Mouse (Mus musculus) macrophage (primary cell): ENCODE results near the gene Cabp2. TPM values are rescaled to one million over a fixed set of nuclear protein-coding genes. Genes with fewer than 3 reads are reported as not detected.

Source experiments
- H3K27ac ChIP-seq: fragments of 350-480 bp; formaldehyde crosslinking; 2 replicates; pipeline ENCODE4 v1.9.0; 2021
- H3K36me3 ChIP-seq: fragments of 350-480 bp; formaldehyde crosslinking; 2 replicates; pipeline ENCODE4 v1.9.0; 2021; ENCODE audit errors: inconsistent target
- H3K4me3 ChIP-seq: fragments of 350-480 bp; formaldehyde crosslinking; 2 replicates; pipeline ENCODE4 v1.9.0; 2021; ENCODE audit errors: inconsistent target
- H3K79me2 ChIP-seq: fragments of 350-480 bp; formaldehyde crosslinking; 2 replicates; pipeline ENCODE4 v1.9.0; 2021; ENCODE audit errors: inconsistent target
- WGBS: methylation state at CpG from one replicate; pipeline ENCODE4 v1.1.7; 2026; ENCODE audit warnings: inconsistent platforms; ENCODE audit not compliant: missing documents; 5-methylcytosine and 5-hydroxymethylcytosine counted together
- polyA plus RNA-seq: library from polyadenylated mRNA; stranded (reverse); fragments of 250-400 nt; gene quantifications from 3 replicates; pipeline ENCODE4 v1.2.4, GENCODE M21; 2018; ENCODE audit warnings: inconsistent platforms

Cabp2 gene
- polyA plus RNA-seq, 1 experiment from 2014 or later: not detected

- Histone ChIP-seq H3K27ac (no peak overlapping the region), H3K36me3 (no peaks in the 10 kb centered on the region), H3K79me2 (no peaks in the 10 kb centered on the region), H3K4me3 (no peak overlapping the region)
- WGBS: 95% methylated on average over 11 of the region's 11 CpGs
These were observed 1.0 kb downstream of the Cabp2 start for GRCm38 (mm10) chr19:4082219-4082965.

GRCm38 (mm10) chr19:4083316-4083715 lies 1.9 kb downstream of the Cabp2 start:
- H3K27ac ChIP-seq: no peak overlapping the region
- no peaks in the 10 kb centered on the region for H3K79me2 ChIP-seq
- no peak overlapping the region for H3K4me3 ChIP-seq
- H3K36me3 ChIP-seq: no peaks in the 10 kb centered on the region
- 87% methylated on average over 7 of the region's 7 CpGs for WGBS

GRCm38 (mm10) chr19:4083826-4084225 lies 2.4 kb downstream of the Cabp2 start:
- Histone ChIP-seq H3K36me3 (no peaks in the 10 kb centered on the region), H3K79me2 (no peaks in the 10 kb centered on the region), H3K27ac (no peak overlapping the region), H3K4me3 (no peak overlapping the region)
- 82% methylated on average over 8 of the region's 8 CpGs for WGBS

GRCm38 (mm10) chr19:4084984-4085383 lies 3.6 kb downstream of the Cabp2 start:
- no peak overlapping the region for H3K4me3 ChIP-seq
- no peak overlapping the region for H3K27ac ChIP-seq
- H3K36me3 ChIP-seq: no peaks in the 10 kb centered on the region
- H3K79me2 ChIP-seq: no peaks in the 10 kb centered on the region
- WGBS: 100% methylated on average over 1 of the region's 1 CpGs

- Histone ChIP-seq H3K79me2 (no peaks in the 10 kb centered on the region), H3K4me3 (no peak overlapping the region), H3K27ac (no peak overlapping the region), H3K36me3 (no peaks in the 10 kb centered on the region)
- WGBS: 90% methylated on average over 15 of the region's 15 CpGs
These were observed 4.8 kb downstream of the Cabp2 start for GRCm38 (mm10) chr19:4086156-4086555.

- Histone ChIP-seq H3K4me3 (no peak overlapping the region), H3K36me3 (no peaks in the 10 kb centered on the region), H3K27ac (no peak overlapping the region), H3K79me2 (no peaks in the 10 kb centered on the region)
- 81% methylated on average over 4 of the region's 5 CpGs for WGBS
These were observed 5.7 kb downstream of the Cabp2 start for GRCm38 (mm10) chr19:4087090-4087489.

GRCm38 (mm10) chr19:4088146-4088545 lies 6.8 kb downstream of the Cabp2 start:
- H3K27ac ChIP-seq: no peak overlapping the region
- no peaks in the 10 kb centered on the region for H3K79me2 ChIP-seq
- no peak overlapping the region for H3K4me3 ChIP-seq
- 60% methylated on average over 5 of the region's 5 CpGs for WGBS
- H3K36me3 ChIP-seq: no peaks in the 10 kb centered on the region

- 92% methylated on average over 6 of the region's 6 CpGs for WGBS
These were observed 7.8 kb downstream of the Cabp2 start for GRCm38 (mm10) chr19:4089128-4089527.

GRCm38 (mm10) chr19:4090446-4090845 lies 9.1 kb downstream of the Cabp2 start:
- Histone ChIP-seq H3K36me3 (no peaks in the 10 kb centered on the region), H3K27ac (no peak overlapping the region), H3K79me2 (no peaks in the 10 kb centered on the region), H3K4me3 (no peak overlapping the region)
- 83% methylated on average over 3 of the region's 3 CpGs for WGBS

More at GRCm38 (mm10) chr19:4089128-4089527, 7.8 kb downstream of the Cabp2 start:
- no peak overlapping the region for H3K4me3 ChIP-seq
- no peaks in the 10 kb centered on the region for H3K36me3 ChIP-seq
- H3K79me2 ChIP-seq: no peaks in the 10 kb centered on the region
- H3K27ac ChIP-seq: no peak overlapping the region

- Histone ChIP-seq H3K79me2 (no peaks in the 10 kb centered on the region), H3K27ac (no peak overlapping the region), H3K36me3 (no peaks in the 10 kb centered on the region), H3K4me3 (no peak overlapping the region)
- 47% methylated on average over 2 of the region's 2 CpGs for WGBS
These were observed 10.0 kb downstream of the Cabp2 start for GRCm38 (mm10) chr19:4091383-4091782.

GRCm38 (mm10) chr19:4092750-4093149 lies 11.4 kb downstream of the Cabp2 start:
- H3K4me3 ChIP-seq: no peak overlapping the region
- H3K36me3 ChIP-seq: no peaks in the 10 kb centered on the region
- H3K27ac ChIP-seq: no peak overlapping the region
- WGBS: 69% methylated on average over 3 of the region's 3 CpGs
- H3K79me2 ChIP-seq: no peaks in the 10 kb centered on the region

- Histone ChIP-seq H3K27ac (no peak overlapping the region), H3K79me2 (no peaks in the 10 kb centered on the region), H3K4me3 (no peak overlapping the region), H3K36me3 (no peaks in the 10 kb centered on the region)
- 81% methylated on average over 7 of the region's 7 CpGs for WGBS
These were observed 12.4 kb downstream of the Cabp2 start for GRCm38 (mm10) chr19:4093772-4094171.

- 92% methylated on average over 3 of the region's 3 CpGs for WGBS
- no peak overlapping the region for H3K4me3 ChIP-seq
- no peaks in the 10 kb centered on the region for H3K79me2 ChIP-seq
- H3K36me3 ChIP-seq: no peaks in the 10 kb centered on the region
- no peak overlapping the region for H3K27ac ChIP-seq
These were observed 13.0 kb downstream of the Cabp2 start for GRCm38 (mm10) chr19:4094348-4094747.

GRCm38 (mm10) chr19:4094774-4095303 lies 13.5 kb downstream of the Cabp2 start:
- no peak overlapping the region for H3K4me3 ChIP-seq
- no peaks in the 10 kb centered on the region for H3K36me3 ChIP-seq
- H3K27ac ChIP-seq: no peak overlapping the region
- 90% methylated on average over 5 of the region's 5 CpGs for WGBS
- no peaks in the 10 kb centered on the region for H3K79me2 ChIP-seq

- Histone ChIP-seq H3K4me3 (no peak overlapping the region), H3K36me3 (no peaks in the 10 kb centered on the region), H3K79me2 (no peaks in the 10 kb centered on the region; the same call in 1 of the 2 replicates), H3K27ac (no peak overlapping the region)
- 84% methylated on average over 3 of the region's 3 CpGs for WGBS
These were observed 14.4 kb downstream of the Cabp2 start for GRCm38 (mm10) chr19:4095802-4096201.
